Mouse (Mus musculus) spleen, embryonic (tissue): ENCODE data around the gene Hecw1.
"Not testable (repeated sequence)": the region's sequence is repeated elsewhere in the genome, so short reads cannot be mapped to it uniquely, and the experiment has no call there.

Experiments used
- CTCF ChIA-PET: fragments of 350-600 bp; sonication (Branson Sonifier 250); formaldehyde crosslinking; loops from one replicate; lab custom pipeline; 2022; lab: Charles Lee

Gene Hecw1

GRCm38 (mm10) chr13:14374470-14374869 lies 148.6 kb downstream of the Hecw1 start:
- CTCF ChIA-PET = no interaction called here

GRCm38 (mm10) chr13:14365546-14365945 lies 157.5 kb downstream of the Hecw1 start:
- CTCF ChIA-PET = no interaction called here

- CTCF ChIA-PET = no interaction called here
Measured at GRCm38 (mm10) chr13:14327252-14327651, 195.8 kb downstream of the Hecw1 start.

GRCm38 (mm10) chr13:14306617-14307016 lies 216.4 kb downstream of the Hecw1 start:
- CTCF ChIA-PET = no interaction called here

GRCm38 (mm10) chr13:14304103-14304502 lies 218.9 kb downstream of the Hecw1 start:
- CTCF ChIA-PET = no interaction called here

- CTCF ChIA-PET = no interaction called here
Measured at GRCm38 (mm10) chr13:14302921-14303320, 220.1 kb downstream of the Hecw1 start.

- CTCF ChIA-PET = no interaction called here
Measured at GRCm38 (mm10) chr13:14290016-14290415, 233.0 kb downstream of the Hecw1 start.

- CTCF ChIA-PET = no interaction called here
Measured at GRCm38 (mm10) chr13:14271476-14271875, 251.6 kb downstream of the Hecw1 start.

- CTCF ChIA-PET = not testable (repeated sequence)
Measured at GRCm38 (mm10) chr13:14260939-14261338, 262.1 kb downstream of the Hecw1 start.

- CTCF ChIA-PET = no interaction called here
Measured at GRCm38 (mm10) chr13:14245946-14246345, 277.1 kb downstream of the Hecw1 start.

- CTCF ChIA-PET = no interaction called here
Measured at GRCm38 (mm10) chr13:14179669-14180068, 343.4 kb downstream of the Hecw1 start.

- CTCF ChIA-PET = no interaction called here
Measured at GRCm38 (mm10) chr13:14177989-14178388, 345.0 kb downstream of the Hecw1 start.
